Mouse (Mus musculus): ENCODE measurements around the gene Kctd11. TPM values are rescaled to one million over a fixed set of nuclear protein-coding genes. Genes with fewer than 3 reads are reported as not detected.

Kctd11 gene
- polyA plus RNA-seq (2012; rRNA removed) = 1.2 TPM in 2 replicates

GRCm38 (mm10) chr11:69880853-69881603 is at the start of gene Kctd11:
Gene Kctd11, minus strand, starts transcription at chr11:69881406.

GRCm38 (mm10) chr11:69921114-69922011 is 40.2 kb upstream of the Kctd11 start, which contains the start of gene Eif5a:
Gene Eif5a, minus strand, starts transcription at chr11:69921958.

GRCm38 (mm10) chr11:69913554-69914371 is 32.6 kb upstream of the Kctd11 start, which contains the start of gene Gps2:
Gene Gps2, plus strand, starts transcription at chr11:69913888.

DNA sequence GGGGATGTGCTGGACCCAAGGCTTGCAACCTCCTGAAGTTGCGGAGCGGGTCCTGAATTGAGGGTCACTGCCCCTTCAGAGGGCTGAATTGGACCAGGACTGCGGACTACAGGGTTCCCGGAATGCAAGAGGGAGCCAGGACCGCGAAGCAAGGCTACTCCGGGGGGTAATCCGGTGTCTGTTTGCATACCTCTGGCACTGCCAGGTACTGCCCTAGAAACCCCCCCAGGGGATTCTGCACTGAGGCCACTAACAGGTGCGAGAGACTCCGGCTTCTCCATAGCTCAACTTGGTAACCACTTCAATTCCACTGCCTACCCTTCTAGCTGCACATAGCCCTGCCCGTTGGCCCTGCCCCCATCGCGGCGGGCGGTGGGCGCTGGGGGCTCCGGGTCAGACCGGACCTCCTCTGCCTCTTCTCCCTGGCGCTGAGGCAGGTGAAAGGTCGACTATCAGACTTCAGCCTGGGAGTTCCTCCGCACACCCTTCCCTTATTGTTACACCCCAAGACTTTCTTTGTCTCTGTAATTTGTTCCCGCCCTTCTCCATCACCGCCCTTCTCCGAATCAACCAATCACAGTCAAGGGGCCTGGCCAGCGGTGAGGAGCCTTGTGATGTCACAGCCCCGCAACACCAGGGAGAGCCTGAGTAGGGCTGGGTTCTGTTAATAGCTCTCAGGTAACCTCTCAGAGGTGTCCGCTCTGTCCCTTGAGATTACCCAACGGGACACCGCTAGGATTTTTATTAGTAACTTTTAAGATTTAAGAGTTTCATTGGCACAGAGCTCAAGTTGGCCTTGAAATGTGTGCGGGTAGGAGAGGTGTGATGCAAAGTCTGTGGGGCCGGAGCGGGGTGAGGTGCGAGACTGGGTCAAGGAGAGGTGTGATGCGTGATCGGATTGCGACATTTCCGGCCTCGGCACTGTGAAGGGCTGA is 19.5 kb upstream of the Kctd11 start, which contains the start of the genes 2810408A11Rik and Neurl4:
2810408A11Rik (minus strand) TSS at position 517 of the 935 bp plus-strand sequence.
Neurl4 (plus strand) TSS at position 602 of the 935 bp plus-strand sequence.

DNA sequence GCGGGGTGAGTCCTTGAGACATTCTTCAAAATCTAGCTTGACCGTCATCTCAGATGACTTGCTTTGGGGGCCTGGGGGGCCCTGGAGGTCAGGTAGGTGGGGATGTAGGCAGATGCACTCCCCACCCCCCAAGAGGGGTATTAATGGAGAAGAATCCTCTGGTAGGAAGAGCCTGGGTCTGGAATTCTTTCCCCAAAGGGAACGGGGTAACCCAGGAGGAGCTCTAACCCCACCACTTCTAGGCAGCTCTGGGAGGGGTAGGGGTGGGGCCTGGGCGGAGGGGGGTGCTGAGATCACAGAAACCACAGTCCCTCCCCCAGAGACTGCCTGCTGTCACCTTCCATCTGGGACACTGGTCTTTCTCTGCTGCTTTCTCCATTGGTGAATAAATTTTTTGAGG is 14.1 kb upstream of the Kctd11 start, which contains the start of gene Acap1:
Acap1 (minus strand) TSS at position 249 of the 400 bp plus-strand sequence.

DNA sequence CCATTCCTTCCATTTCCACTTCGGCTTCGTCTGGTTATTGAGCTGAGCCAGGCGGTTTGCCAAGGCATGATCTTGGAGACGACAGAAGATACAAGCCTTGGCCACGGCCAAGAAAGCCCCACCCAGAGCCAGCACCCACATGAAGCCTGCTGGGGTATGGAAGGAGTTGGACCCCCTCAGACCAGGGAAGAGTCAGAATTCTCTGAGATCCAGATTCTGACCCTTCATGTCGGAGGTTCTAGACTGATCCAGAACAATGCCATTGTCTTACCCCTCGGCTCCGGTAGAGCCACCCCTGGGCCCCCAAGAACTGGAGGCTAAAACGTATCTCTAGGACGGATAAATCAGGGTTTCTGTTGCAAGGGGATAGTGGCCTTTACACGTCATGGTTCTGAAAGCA is 3.3 kb downstream of the Kctd11 start, which contains the start of gene Tmem95:
Tmem95 (minus strand) TSS at position 141 of the 400 bp plus-strand sequence.

DNA sequence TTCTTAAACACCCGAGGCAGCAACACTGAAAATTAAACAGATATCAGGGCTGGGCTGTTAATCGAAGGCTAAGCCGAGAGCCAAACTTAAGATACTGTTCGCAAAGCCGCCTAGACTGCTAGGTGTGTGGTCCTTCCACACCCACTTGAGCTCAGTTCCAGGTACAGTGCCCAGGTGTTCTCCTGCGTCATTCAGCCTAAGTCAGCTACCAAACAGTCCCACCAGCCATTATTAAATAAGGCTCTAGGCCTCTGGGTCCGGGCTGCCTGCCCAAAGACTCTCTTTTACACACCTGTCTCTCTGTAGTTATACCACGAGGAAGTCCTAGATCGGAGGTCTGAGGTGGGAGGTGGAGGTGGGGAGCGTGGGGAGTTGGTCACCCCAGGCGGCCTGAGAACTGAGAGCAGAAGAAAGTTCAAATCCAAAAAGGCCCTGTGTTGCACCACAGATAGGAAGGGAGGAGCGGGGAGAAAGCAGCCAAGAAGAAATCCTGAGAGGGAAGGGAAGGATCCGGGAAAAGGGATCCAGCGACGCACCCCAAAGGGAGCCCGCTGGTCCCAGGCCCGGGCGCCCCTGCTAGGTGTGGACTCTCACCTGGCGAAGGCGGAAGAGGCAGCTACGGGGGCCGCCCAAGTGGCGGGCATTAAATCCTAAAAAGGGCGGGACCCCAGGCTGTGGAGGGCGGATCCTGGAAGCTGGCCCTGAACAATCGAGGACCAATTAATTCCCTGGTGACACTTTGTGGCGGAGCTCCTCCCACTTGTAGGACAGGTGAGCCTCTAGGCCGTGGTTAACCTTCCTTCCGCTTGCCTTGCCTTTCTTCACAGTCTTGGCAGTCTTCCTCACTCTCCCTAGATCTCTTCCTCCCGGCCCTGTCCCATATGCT is 22.9 kb downstream of the Kctd11 start, which contains the start of gene Tnk1:
Tnk1 (minus strand) TSS at position 618 of the 886 bp plus-strand sequence.

DNA sequence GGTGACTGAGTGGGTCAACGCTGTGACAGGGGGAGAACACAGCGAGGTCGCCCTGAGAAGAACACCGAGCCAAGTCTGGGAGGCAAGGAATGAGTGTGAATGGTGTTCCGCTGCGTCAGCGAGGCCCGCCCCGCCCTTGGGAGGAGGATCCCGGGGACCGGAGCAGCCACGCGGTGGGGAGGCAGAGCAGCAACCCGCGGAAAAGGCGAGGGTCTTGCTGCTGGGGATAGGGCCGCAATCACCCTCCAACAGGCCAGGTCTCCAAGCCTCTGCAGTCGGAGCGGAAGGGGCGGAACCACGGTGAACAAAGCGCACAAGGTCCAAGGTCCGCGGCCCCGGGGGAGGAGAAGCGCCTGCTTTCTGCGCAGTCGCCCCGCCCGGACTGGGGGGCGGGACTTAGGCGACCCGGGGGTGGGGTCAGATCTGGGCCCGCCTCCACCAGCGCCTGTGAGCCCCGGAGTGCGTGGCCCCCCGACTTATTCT is 35.0 kb downstream of the Kctd11 start, which contains the start of gene Plscr3:
Plscr3 (plus strand) TSS at position 179 of the 483 bp plus-strand sequence.

DNA sequence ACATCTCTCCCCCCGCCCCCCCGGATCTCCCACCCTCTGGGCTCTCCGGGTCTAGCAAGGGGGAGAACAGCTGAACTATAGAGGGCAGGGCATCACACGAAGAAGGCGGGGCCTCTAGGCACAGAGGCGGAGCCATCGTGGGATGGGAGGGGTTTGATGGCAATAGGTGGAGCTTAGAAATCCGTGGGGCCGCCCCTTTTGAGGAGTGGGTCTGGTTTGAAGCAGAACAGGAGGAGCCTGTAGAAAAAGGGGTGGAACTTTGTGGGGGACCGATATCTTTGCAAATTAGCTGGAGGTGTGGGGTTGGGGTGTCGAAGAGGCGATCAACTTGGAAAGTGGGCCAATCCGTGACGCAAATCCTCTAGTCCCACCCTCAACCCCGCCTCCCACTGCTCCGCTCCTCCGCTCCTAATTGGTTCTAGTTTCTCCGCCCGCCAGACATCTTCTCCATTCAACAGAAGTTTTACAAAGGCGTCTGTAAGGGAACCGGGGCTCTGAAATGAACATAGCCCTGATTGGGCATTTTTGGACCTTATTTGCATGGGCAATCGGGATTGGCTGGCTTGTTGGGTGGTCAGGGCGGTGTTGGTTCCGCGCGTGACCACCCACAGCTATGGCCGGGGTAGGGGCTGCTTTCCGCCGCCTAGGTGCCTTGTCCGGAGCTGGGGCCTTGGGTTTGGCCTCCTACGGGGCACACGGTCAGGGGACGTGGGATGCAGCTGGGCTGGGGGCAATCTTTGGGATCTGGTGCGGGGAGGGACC is 43.1 kb downstream of the Kctd11 start, which contains the start of gene Tmem256:
Tmem256 (plus strand) TSS at position 563 of the 762 bp plus-strand sequence.

GRCm38 (mm10) chr11:69837604-69837951 is 43.6 kb downstream of the Kctd11 start, which contains the start of gene Nlgn2:
Gene Nlgn2, minus strand, starts transcription at chr11:69837784.

Other genes with a start within 250 kb of the Kctd11 start
- gene Fxr2, start 248.4 kb downstream of the Kctd11 start, polyA plus RNA-seq (2012; rRNA removed) = 17.5 and 22.6 TPM in 2 replicates
- 0.07 and 0.11 TPM in 2 replicates for gene Sox15, start 226.1 kb downstream of the Kctd11 start, polyA plus RNA-seq (2012; rRNA removed)
- 45.9 and 49.8 TPM in 2 replicates for gene Mpdu1, start 218.8 kb downstream of the Kctd11 start, polyA plus RNA-seq (2012; rRNA removed)
- 14.8 and 16.0 TPM in 2 replicates for gene Cd68, start 215.3 kb downstream of the Kctd11 start, polyA plus RNA-seq (2012; rRNA removed)
- gene Eif4a1, start 209.0 kb downstream of the Kctd11 start, polyA plus RNA-seq (2012; rRNA removed) = 330 and 348 TPM in 2 replicates
- gene Senp3, start 199.3 kb downstream of the Kctd11 start, polyA plus RNA-seq (2012; rRNA removed) = 37.6 and 40.5 TPM in 2 replicates
- gene Tnfsf13, start 195.6 kb downstream of the Kctd11 start, polyA plus RNA-seq (2012; rRNA removed) = 0.54 and 0.78 TPM in 2 replicates
- gene Tnfsf12, start 185.6 kb downstream of the Kctd11 start, polyA plus RNA-seq (2012; rRNA removed) = 4.4 and 4.8 TPM in 2 replicates
- gene Tnfsfm13, start 185.3 kb downstream of the Kctd11 start, polyA plus RNA-seq (2012; rRNA removed) = 0.96 and 1.1 TPM in 2 replicates
- 5.5 and 8.0 TPM in 2 replicates for gene Polr2a, start 122.8 kb downstream of the Kctd11 start, polyA plus RNA-seq (2012; rRNA removed)
- 0.02 TPM in 1 of 2 replicates, not detected in the other for gene Slc35g3, start 119.4 kb downstream of the Kctd11 start, polyA plus RNA-seq (2012; rRNA removed)
- 2.3 and 2.8 TPM in 2 replicates for gene Zbtb4, start 115.5 kb downstream of the Kctd11 start, polyA plus RNA-seq (2012; rRNA removed)
- gene Chrnb1, start 85.5 kb downstream of the Kctd11 start, polyA plus RNA-seq (2012; rRNA removed) = 1.3 and 1.6 TPM in 2 replicates
- gene Fgf11, start 79.5 kb downstream of the Kctd11 start, polyA plus RNA-seq (2012; rRNA removed) = 0.43 and 0.58 TPM in 2 replicates
- 1.2 and 1.6 TPM in 2 replicates for gene Tmem102, start 75.8 kb downstream of the Kctd11 start, polyA plus RNA-seq (2012; rRNA removed)
- not detected in 2 replicates for gene Gm39566, start 66.1 kb downstream of the Kctd11 start, polyA plus RNA-seq (2012; rRNA removed)
- gene Spem2, start 62.9 kb downstream of the Kctd11 start, polyA plus RNA-seq (2012; rRNA removed) = not detected in 2 replicates
- gene Spem1, start 59.2 kb downstream of the Kctd11 start, polyA plus RNA-seq (2012; rRNA removed) = not detected in 2 replicates
- 2.2 and 3.1 TPM in 2 replicates for gene Nlgn2, start 43.6 kb downstream of the Kctd11 start, polyA plus RNA-seq (2012; rRNA removed)
- gene Tmem256, start 42.9 kb downstream of the Kctd11 start, polyA plus RNA-seq (2012; rRNA removed) = 227 and 300 TPM in 2 replicates
- gene Plscr3, start 35.0 kb downstream of the Kctd11 start, polyA plus RNA-seq (2012; rRNA removed) = 19.8 and 22.6 TPM in 2 replicates
- 0.49 and 0.73 TPM in 2 replicates for gene Tnk1, start 22.7 kb downstream of the Kctd11 start, polyA plus RNA-seq (2012; rRNA removed)
- gene Tmem95, start 3.4 kb downstream of the Kctd11 start, polyA plus RNA-seq (2012; rRNA removed) = not detected in 2 replicates
- 7.9 and 10.7 TPM in 2 replicates for gene Acap1, start 14.1 kb upstream of the Kctd11 start, polyA plus RNA-seq (2012; rRNA removed)
- gene 2810408A11Rik, start 19.6 kb upstream of the Kctd11 start, polyA plus RNA-seq (2012; rRNA removed) = 0.36 and 0.38 TPM in 2 replicates
- gene Neurl4, start 19.7 kb upstream of the Kctd11 start, polyA plus RNA-seq (2012; rRNA removed) = 11.4 and 13.4 TPM in 2 replicates
- gene Gps2, start 32.5 kb upstream of the Kctd11 start, polyA plus RNA-seq (2012; rRNA removed) = 43.2 and 45.2 TPM in 2 replicates
- gene Eif5a, start 40.6 kb upstream of the Kctd11 start, polyA plus RNA-seq (2012; rRNA removed) = 578 and 620 TPM in 2 replicates
- 0.08 and 0.42 TPM in 2 replicates for gene Ybx2, start 54.4 kb upstream of the Kctd11 start, polyA plus RNA-seq (2012; rRNA removed)
- 8.7 and 9.0 TPM in 2 replicates for gene Slc2a4, start 66.8 kb upstream of the Kctd11 start, polyA plus RNA-seq (2012; rRNA removed)
- gene Cldn7, start 83.4 kb upstream of the Kctd11 start, polyA plus RNA-seq (2012; rRNA removed) = 3.2 and 4.8 TPM in 2 replicates
- gene Ctdnep1, start 99.8 kb upstream of the Kctd11 start, polyA plus RNA-seq (2012; rRNA removed) = 23.5 and 24.9 TPM in 2 replicates
- 34.3 and 36.0 TPM in 2 replicates for gene Elp5, start 101.1 kb upstream of the Kctd11 start, polyA plus RNA-seq (2012; rRNA removed)
- 191 and 207 TPM in 2 replicates for gene Gabarap, start 109.7 kb upstream of the Kctd11 start, polyA plus RNA-seq (2012; rRNA removed)
- 15.0 and 15.6 TPM in 2 replicates for gene Phf23, start 114.4 kb upstream of the Kctd11 start, polyA plus RNA-seq (2012; rRNA removed)
- 4.2 and 4.6 TPM in 2 replicates for gene Dvl2, start 119.2 kb upstream of the Kctd11 start, polyA plus RNA-seq (2012; rRNA removed)
- gene Acadvl, start 134.0 kb upstream of the Kctd11 start, polyA plus RNA-seq (2012; rRNA removed) = 164 and 167 TPM in 2 replicates
- gene Dlg4, start 135.5 kb upstream of the Kctd11 start, polyA plus RNA-seq (2012; rRNA removed) = 1.6 and 2.3 TPM in 2 replicates
- 170 and 192 TPM in 2 replicates for gene Asgr1, start 172.7 kb upstream of the Kctd11 start, polyA plus RNA-seq (2012; rRNA removed)
- 46.4 and 50.4 TPM in 2 replicates for gene Asgr2, start 211.2 kb upstream of the Kctd11 start, polyA plus RNA-seq (2012; rRNA removed)
- gene Mgl2, start 248.9 kb upstream of the Kctd11 start, polyA plus RNA-seq (2012; rRNA removed) = 1.3 and 1.7 TPM in 2 replicates